Mouse (Mus musculus) liver, postnatal 0 days (tissue): ENCODE results near the gene Rtraf.

Experiments
- CTCF ChIP-seq: sonication (generic); IDR thresholded peaks from 2 replicates; pipeline ENCODE4 v1.5.1; 2016; ENCODE audit warnings: antibody characterized with exemption, low read depth
- EP300 ChIP-seq: IDR thresholded peaks from 2 replicates; pipeline ENCODE4 v1.6.1; 2016; ENCODE audit warnings: antibody characterized with exemption, low read depth, mild to moderate bottlenecking

DNA sequence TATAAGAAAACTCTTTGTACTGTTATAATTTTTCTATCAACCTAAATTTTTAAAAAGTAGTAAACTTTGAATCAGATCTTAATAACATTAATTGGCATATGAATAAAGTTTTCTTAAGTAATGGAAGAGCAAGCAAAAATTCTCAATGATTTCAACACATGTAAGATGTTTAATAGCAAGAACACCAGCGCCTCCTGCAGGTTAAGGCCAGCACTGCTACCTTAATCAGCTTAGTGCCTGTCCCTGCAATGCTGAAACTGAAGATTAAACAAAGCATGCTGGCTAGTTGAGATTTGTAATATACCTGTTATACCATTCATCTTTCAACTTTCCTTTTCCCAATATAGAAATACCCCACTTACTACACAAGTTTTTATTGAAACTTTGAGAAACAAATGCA, 5.7 kb downstream of the Rtraf start:
- TF ChIP-seq CTCF, result peak; percentile 89
- no peak for TF ChIP-seq EP300
